Mouse (Mus musculus): Measurements from ENCODE around the gene Hipk2. TPM values are rescaled to one million over a fixed set of nuclear protein-coding genes. Genes with fewer than 3 reads are reported as not detected.

The Hipk2 gene
- polyA plus RNA-seq, 1 experiment from 2014 or later = 9.4 TPM

GRCm38 (mm10) chr6:38650263-38650937, 225.6 kb downstream of the Hipk2 start:
- no peaks in the 10 kb centered on the region for H3K4me1 ChIP-seq (ENCODE audit: control insufficient read depth, insufficient read depth, low read length)
- H3K4me3 ChIP-seq (ENCODE audit: low read length) = no peak overlapping the region

DNA sequence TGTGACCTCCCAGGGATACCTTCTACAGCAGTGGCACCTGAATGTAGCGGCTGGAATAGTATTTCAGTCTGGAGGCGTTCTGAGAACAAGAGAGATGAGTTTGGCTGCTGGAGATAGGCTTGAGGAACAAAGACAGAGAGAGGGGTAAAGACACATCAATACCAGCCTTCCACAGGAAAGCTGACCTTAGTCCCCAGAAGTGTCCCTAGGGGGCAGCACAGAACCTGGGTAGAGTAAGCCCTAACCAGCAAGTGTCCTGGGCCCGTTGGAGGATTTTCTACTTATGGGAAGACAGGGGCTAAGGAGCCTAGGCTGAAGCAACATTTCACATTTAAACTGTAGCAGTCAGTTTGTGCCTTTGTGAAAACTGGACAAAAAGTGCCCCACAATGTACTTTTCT, 226.4 kb downstream of the Hipk2 start:
- Histone ChIP-seq H3K27ac (ENCODE audit: low read length) (no peak overlapping the region), H3K27me3 (ENCODE audit: control insufficient read depth, insufficient read depth, low read length) (no peaks in the 10 kb centered on the region), H3K4me2 (ENCODE audit: low read depth, low read length) (no peak overlapping the region), H3K9me3 (replicated peaks; ENCODE audit: control insufficient read depth, low read length) (no peaks in the 10 kb centered on the region; the same call in 1 of the 2 replicates), H3K4me3 (ENCODE audit: low read length) (no peak overlapping the region), H3K36me3 (ENCODE audit: control insufficient read depth, insufficient read depth) (no peaks in the 10 kb centered on the region), H3K9ac (ENCODE audit: low read length) (no peak overlapping the region), H3K4me1 (ENCODE audit: control insufficient read depth, insufficient read depth, low read length) (no peaks in the 10 kb centered on the region)
- no peak for ATAC-seq (replicated peaks; ENCODE audit: extremely low read depth, insufficient read depth, low FRiP score)
- 56% methylated on average over 3 of the region's 3 CpGs for WGBS

More at GRCm38 (mm10) chr6:38650263-38650937, 225.6 kb downstream of the Hipk2 start:
- Histone ChIP-seq H3K36me3 (ENCODE audit: control insufficient read depth, insufficient read depth) (no peaks in the 10 kb centered on the region), H3K27ac (ENCODE audit: low read length) (no peak overlapping the region), H3K27me3 (ENCODE audit: control insufficient read depth, insufficient read depth, low read length) (no peaks in the 10 kb centered on the region), H3K9ac (ENCODE audit: low read length) (no peak overlapping the region), H3K9me3 (replicated peaks; ENCODE audit: control insufficient read depth, low read length) (no peaks in the 10 kb centered on the region; the same call in 1 of the 2 replicates), H3K4me2 (ENCODE audit: low read depth, low read length) (no peak overlapping the region)
- 37% methylated on average over 14 of the region's 14 CpGs for WGBS
- ATAC-seq (replicated peaks; ENCODE audit: extremely low read depth, insufficient read depth, low FRiP score) = no peak

Other genes with a start within 250 kb of the Hipk2 start
- gene Klrg2, start 238.9 kb downstream of the Hipk2 start, polyA plus RNA-seq (2015; fragmentation: Nextera tagmentation; extraction: Ambion mirVana) = 0.10 and 0.13 TPM in 2 replicates
- 0.71 and 0.87 TPM in 2 replicates for gene Clec2l, start 213.1 kb downstream of the Hipk2 start, polyA plus RNA-seq (2015; fragmentation: Nextera tagmentation; extraction: Ambion mirVana)
- 1.6 and 1.9 TPM in 2 replicates for gene Tbxas1, start 761 bp downstream of the Hipk2 start, polyA plus RNA-seq (2015; fragmentation: Nextera tagmentation; extraction: Ambion mirVana)
- gene Parp12, start 242.2 kb upstream of the Hipk2 start, polyA plus RNA-seq (2015; fragmentation: Nextera tagmentation; extraction: Ambion mirVana) = 11.4 TPM in 2 replicates